Mouse (Mus musculus) gastrocnemius, postnatal 25 days (tissue): ENCODE data around the gene Gm28539. TPM values are rescaled to one million over a fixed set of nuclear protein-coding genes. Genes with fewer than 3 reads are reported as not detected.
"Not testable (repeated sequence)": the region's sequence is repeated elsewhere in the genome, so short reads cannot be mapped to it uniquely, and the experiment has no call there.

Experiments
- DNase-seq: peaks from one replicate; pipeline ENCODE4 v3.0.0; 2022
- total RNA-seq, 2 experiments: library from RNA; stranded (reverse); gene quantifications; 1 replicate in 1 of 2; 2 replicates in 1 of 2; pipeline ENCODE4 v1.2.3; 2021

The Gm28539 gene
- total RNA-seq, 2 experiments from 2014 or later: 1.3 to 2.3 TPM

DNA sequence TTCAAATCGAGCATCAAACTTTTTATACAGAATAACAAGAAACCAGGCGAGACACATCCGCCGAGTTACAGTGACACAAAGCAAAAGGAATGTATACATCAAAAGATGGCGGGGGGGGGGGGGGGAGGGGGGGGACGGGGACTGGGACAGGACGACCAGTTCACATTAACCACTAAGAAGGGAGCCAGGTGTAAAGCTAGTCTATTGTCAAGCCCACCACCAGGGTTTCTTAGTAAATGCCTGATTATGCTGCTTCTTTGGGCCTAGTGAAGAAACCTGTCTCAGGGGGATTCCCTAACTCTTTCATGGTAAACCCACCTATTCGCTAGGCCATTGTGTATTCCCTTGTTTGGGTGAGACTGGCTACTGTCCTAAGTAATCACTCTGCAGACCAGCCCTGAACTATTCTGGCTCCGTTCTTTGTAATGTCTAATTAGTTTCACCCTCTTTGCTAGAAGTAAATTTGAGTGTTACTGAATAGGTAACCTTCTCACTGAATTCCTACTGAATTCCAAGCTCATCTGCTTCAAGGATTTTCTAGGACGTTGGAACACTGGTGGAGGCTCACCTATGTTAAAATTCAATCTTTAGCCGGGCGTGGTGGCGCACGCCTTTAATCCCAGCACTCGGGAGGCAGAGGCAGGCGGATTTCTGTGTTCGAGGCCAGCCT is 13.3 kb downstream of the Gm28539 start:
- not testable (repeated sequence) for DNase-seq

GRCm38 (mm10) chr16:18858551-18858950 is 22.2 kb downstream of the Gm28539 start:
- DNase-seq: no peak

- peak; percentile 61 for DNase-seq
Measured at GRCm38 (mm10) chr16:18860186-18860585, 23.8 kb downstream of the Gm28539 start.

- not testable (repeated sequence) for DNase-seq
Measured at GRCm38 (mm10) chr16:18870495-18870894, 34.1 kb downstream of the Gm28539 start.

- no peak for DNase-seq
Measured at GRCm38 (mm10) chr16:18876091-18876441, 39.7 kb downstream of the Gm28539 start.

- peak; percentile 96 for DNase-seq
Measured at GRCm38 (mm10) chr16:18876442-18877308, 40.3 kb downstream of the Gm28539 start, which contains the start of the genes Mrpl40 and Hira. Mrpl40 (minus strand) TSS chr16:18876862. Hira (plus strand) TSS chr16:18877037.

DNA sequence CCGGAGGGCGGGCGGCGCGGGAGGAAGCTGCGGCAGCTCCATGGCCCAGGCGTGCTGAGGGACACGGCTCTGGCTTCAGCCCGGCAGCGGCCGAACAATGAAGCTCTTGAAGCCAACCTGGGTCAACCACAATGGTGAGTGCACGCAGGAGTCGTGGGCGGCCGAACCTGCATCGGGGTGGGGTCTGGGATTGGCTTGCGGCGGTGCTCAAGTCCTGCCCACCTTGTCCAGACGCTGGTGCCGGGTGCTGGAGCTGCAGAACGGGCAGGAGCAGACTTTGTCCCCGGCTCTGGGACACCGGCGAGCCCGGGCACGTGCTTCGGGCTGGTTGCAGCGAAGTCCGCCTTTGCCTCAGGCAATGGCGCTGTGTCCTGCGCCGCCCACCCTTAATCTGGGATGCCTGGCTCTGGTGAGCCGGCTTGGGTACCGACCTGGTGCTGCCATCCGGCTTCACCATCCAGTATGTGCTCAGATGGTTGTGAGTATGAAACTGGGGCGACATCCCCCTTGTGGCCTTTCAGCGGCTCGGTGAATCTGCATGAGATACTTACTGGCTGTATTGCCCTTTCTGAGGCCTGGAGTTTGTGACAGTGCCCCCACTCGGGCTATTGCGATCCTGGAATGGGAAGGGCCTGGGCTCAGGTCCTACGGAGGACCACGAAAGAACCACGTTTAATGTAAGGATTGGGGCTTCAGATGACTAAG is 41.2 kb downstream of the Gm28539 start:
- peak; percentile 27 for DNase-seq

GRCm38 (mm10) chr16:18878091-18878720 is 41.8 kb downstream of the Gm28539 start:
- no peak for DNase-seq

DNA sequence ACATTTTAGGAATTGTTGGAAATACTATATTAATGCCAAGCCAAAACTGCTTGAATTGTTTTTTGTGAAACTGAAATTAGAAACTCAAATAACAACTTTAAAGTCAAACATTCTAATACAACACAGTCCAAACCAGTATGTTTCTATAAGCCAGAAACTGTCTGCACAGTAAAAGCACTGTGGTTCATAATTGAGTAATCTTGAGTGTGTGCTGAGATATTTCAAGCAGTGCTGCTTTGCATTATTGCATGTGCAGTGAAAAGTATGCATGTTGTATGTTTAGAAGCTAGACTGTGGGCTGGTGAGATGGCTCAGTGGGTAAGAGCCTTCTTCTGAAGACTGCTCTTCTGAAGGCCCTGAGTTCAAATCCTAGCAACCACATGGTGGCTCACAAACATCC is 47.7 kb downstream of the Gm28539 start:
- no peak for DNase-seq

- DNase-seq: no peak
Measured at GRCm38 (mm10) chr16:18893840-18894372, 57.5 kb downstream of the Gm28539 start.

- DNase-seq: no peak
Measured at GRCm38 (mm10) chr16:18895249-18895648, 58.9 kb downstream of the Gm28539 start.

GRCm38 (mm10) chr16:18896429-18896828 is 60.0 kb downstream of the Gm28539 start:
- DNase-seq: peak; percentile 14

- no peak for DNase-seq
Measured at GRCm38 (mm10) chr16:18905648-18906047, 69.3 kb downstream of the Gm28539 start.

- DNase-seq: no peak
Measured at GRCm38 (mm10) chr16:18916064-18916463, 79.7 kb downstream of the Gm28539 start.

GRCm38 (mm10) chr16:18921771-18922170 is 85.4 kb downstream of the Gm28539 start:
- DNase-seq: no peak

- DNase-seq: no peak
Measured at GRCm38 (mm10) chr16:18927963-18928362, 91.6 kb downstream of the Gm28539 start.

GRCm38 (mm10) chr16:18938321-18939082 is 102.1 kb downstream of the Gm28539 start:
- no peak for DNase-seq

GRCm38 (mm10) chr16:18943906-18944305 is 107.5 kb downstream of the Gm28539 start:
- DNase-seq: no peak

DNA sequence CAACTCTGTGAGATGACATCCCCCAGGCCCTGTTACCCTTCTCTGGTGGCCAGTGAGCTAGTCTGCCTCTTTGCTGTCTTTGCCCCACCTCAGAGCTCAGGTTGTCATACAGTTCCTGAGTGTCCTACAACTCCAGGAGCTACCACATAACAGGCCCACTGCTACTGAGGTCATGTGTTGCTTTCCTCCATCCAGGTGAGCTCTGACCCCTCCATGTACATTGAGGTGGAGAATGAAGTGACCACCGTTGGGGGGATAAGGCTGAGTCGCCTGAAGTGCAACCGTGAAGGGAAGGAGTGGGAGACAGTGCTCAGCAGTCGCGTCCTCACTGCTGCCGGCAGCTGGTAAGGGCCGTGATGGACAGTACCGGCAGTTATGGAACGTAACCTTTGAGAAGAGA is 112.6 kb downstream of the Gm28539 start:
- no peak for DNase-seq

- DNase-seq: no peak
Measured at GRCm38 (mm10) chr16:18950351-18950750, 114.0 kb downstream of the Gm28539 start.

DNA sequence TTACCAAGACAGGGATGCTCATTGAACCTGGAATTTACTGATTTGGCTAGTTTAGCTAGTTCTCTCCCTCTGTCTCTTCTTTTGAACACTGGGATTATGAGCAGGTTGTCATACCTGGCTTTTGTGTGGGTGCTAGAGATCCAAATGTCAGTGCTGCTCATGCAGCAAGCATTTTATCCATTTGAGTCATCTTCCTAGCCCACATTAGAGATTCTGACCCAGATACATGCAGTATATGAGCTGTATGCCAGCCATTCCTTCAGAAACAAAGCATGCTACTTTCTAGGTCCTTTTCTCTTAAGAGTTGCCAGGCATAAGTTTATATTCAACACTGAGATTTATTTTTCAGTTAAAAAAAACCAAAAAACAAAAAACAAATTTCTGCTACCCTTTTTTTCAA is 116.4 kb downstream of the Gm28539 start:
- DNase-seq: no peak
